Mouse (Mus musculus) adrenal gland, postnatal 10 days (tissue): ENCODE measurements around the gene Ccdc107. TPM values are rescaled to one million over a fixed set of nuclear protein-coding genes. Genes with fewer than 3 reads are reported as not detected.
A peak's percentile ranks its signal among the peaks of the same experiment; 100 is the strongest.

Experiments
- DNase-seq: peaks from one replicate; pipeline ENCODE4 v3.0.0; 2021; ENCODE audit warnings: mixed read lengths
- total RNA-seq, 2 experiments: library from RNA; stranded (reverse); gene quantifications; 2 replicates each; pipeline ENCODE4 v1.2.3; 2021

Ccdc107 gene
- total RNA-seq, 2 experiments from 2014 or later = 41.1 to 45.5 TPM

GRCm38 (mm10) chr4:43511675-43512454, 19.2 kb downstream of the Ccdc107 start:
- DNase-seq = no peak

GRCm38 (mm10) chr4:43512653-43513052, 20.0 kb downstream of the Ccdc107 start:
- no peak for DNase-seq

GRCm38 (mm10) chr4:43513300-43513699, 20.6 kb downstream of the Ccdc107 start:
- DNase-seq = no peak

GRCm38 (mm10) chr4:43513791-43514190, 21.1 kb downstream of the Ccdc107 start:
- no peak for DNase-seq

- no peak for DNase-seq
These were observed 23.3 kb downstream of the Ccdc107 start for GRCm38 (mm10) chr4:43515764-43516708.

DNA sequence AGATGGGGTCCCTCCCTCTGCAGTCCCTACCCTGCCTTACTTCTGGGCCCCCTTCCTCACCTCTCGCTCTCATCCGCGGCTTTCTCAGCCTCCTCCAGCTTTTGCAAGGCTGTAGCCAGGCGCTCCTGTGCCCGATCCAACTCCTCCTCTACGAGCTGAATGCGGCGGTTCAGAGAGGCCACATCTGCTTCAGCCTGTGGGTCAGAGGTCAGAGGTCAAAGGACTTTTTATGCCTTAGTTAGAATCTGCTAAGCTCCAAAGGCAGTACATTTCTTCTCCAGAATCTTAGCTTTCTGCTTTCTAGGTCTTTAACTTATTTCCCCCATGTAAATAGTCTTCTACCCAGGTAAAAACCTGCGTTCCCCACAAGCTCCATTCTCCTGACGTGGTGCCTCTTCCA, 26.9 kb downstream of the Ccdc107 start:
- no peak for DNase-seq

DNA sequence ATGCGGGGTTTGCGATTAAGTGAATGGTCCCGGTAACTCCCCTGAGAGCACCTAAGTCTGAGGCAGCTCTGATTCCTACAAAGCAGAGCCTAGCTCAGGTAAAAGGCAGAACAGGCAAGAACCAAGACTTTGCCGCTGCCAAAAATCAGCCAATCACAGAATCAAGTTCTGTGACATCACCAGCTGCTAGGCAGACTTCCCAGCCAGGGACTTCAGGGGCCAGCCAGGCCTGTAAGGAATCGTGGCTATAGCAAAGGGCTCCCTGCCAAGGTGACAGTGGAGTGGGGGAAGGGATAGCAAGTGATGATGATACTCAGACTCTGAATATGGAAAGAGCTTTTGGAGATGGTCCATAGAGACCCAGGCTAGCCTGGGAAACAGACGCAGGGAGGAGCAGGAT, 27.3 kb downstream of the Ccdc107 start:
- DNase-seq = peak; percentile 95

DNA sequence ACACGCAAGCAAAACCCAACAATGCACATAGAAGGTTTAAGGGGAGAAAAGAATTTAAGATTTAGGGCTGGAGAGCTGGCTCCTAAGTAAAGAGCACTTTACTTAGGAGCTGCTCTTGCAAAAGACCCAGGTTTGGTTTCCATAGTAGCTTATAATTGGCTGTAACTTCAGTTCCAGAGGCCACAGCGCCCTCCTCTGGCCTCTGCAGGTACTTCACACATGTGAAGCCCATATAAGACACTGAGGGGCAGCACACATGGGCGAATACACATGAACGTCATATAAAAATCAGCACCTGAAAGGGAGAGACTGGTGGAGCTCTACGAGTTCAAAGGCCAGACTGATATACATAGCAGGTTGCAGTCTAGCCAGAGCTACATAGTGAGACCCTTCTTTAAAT, 35.2 kb downstream of the Ccdc107 start:
- DNase-seq = no peak

DNA sequence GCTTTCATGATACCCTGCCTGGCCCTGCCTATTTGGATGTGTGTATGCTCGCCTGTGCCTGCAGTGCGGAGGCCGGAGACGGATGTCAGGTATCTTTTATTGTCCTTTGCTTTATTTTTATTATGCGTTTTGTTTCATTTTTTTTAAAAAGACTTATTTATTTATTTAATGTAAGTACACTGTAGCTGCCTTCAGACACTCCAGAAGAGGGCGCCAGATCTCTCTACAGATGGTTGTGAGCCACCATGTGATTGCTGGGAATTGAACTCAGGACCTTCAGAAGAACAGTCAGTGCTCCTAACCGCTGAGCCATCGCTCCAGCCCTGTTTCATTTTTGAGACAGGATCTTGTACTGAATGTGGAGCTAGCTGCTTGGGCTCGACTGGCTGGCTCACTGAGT, 35.8 kb downstream of the Ccdc107 start:
- DNase-seq = no peak

DNA sequence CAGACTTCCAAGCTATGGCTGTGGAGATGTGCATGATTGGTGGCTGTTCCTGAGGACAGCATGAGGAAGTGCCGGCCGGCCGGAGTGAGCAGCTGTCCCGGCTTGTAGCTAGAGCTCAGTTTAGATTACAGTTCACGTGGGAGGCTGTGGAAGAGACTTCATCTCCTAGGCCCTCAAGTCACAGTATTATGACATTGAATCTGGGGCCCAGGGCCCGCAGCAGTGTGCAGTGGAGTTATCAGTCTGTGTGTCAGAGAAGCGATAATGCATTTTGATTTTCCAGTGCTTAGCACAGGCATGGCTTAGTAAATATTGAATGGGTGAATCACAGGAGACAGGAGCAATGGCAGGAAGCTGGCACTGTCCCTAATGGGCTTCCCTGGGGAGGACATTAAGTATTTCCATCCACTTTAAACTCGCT, 37.4 kb downstream of the Ccdc107 start:
- peak; percentile 57 for DNase-seq

GRCm38 (mm10) chr4:43530581-43530980, 37.9 kb downstream of the Ccdc107 start:
- DNase-seq = peak; percentile 86

DNA sequence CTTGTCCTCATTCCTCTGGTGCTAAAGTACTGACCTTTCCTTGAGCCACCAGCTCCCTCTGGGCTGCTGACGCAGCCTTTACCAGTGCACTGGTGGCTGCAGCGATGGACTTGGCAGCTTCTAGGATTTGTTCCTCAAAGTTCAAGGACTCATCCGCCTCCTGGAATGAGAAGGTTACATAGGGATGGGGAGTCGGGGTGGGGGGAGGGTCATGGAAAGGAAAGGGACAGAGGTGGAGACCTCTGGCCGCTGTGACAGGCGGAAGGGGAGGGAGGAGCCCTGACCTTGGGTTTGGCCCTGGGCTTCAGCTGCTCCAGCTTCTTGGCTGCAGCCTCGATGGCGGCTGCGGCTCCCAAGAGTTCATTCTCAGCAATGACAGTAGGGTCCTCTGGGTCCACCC, 40.6 kb downstream of the Ccdc107 start:
- DNase-seq = peak; percentile 83

DNA sequence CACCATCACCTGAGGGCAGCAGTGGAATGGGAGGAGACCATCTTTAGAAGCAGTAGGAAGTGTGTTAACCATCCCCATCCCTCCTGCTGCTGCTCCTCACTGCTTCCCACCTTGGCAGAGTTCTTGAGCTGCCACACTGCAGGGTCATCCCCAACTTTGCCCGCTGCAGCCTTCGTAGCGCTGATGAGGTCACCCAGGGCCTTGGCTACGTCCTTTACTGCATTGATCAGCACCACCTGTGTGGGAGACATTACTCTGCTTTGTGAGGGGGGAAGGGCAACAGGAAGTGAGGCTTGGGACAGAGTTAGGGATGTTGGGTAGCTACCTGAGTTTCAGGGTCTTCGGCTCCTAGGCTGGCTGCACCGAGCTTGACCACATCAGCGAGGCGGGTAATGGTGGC, 42.9 kb downstream of the Ccdc107 start:
- no peak for DNase-seq

DNA sequence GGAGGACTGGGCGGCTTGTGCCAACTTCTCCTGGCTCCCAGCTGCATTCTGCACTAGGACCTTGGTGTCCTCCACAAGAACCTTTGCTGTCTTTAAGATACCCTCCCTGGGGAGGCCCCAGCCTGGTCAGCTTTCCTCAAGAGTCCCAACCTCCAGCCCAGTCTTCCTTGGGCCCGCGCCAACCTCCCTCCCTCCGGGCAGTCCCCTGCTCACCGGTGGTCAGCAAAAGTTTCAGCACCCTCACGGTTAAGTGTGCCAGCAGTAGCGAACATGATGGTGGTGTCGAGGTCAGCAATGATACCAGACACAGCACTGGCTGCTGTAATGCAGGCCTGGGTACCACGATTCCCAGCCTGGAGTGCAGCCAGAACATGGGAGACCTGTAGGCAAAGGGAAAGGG, 43.3 kb downstream of the Ccdc107 start:
- no peak for DNase-seq

DNA sequence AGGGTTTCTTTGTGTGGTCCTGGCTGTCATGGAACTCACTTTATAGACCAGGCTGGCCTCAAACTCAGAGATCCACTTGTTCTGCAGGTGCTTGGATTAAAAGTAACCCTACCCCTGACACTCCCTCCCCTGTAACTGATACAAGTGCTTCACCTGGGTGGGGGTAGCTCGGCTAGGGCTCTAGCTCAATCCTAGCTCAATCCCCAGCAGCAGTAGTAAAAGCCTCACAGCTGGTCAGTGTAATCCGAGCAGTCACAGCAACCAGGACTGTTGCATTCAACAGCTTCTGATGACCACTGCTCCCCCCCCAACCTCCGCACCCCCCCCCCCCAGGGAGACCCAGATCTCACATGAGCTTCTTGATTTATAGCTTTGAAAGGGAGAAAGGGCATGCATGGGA, 49.3 kb downstream of the Ccdc107 start:
- no peak for DNase-seq

Other genes with a start within 250 kb of the Ccdc107 start
- gene Atp8b5, start 225.7 kb upstream of the Ccdc107 start, total RNA-seq = under 1 TPM; 0.36 to 0.73 TPM
- 10 to 100 TPM; 29.9 to 32.1 TPM for gene Rusc2, start 110.9 kb upstream of the Ccdc107 start, total RNA-seq
- gene Fam166b, start 63.8 kb upstream of the Ccdc107 start, total RNA-seq = under 1 TPM; 0.27 to 0.97 TPM
- gene Tesk1, start 51.0 kb upstream of the Ccdc107 start, total RNA-seq = 10 to 100 TPM; 55.3 to 58.2 TPM
- gene Cd72, start 38.3 kb upstream of the Ccdc107 start, total RNA-seq = 1 to 10 TPM; 1.9 to 3.2 TPM
- gene Sit1, start 9.2 kb upstream of the Ccdc107 start, total RNA-seq = under 1 TPM; 0.51 to 0.64 TPM
- gene Arhgef39, start 6.8 kb downstream of the Ccdc107 start, total RNA-seq = 10 to 100 TPM in 1 of 2 experiments, 1 to 10 TPM in 1; 6.2 to 10.9 TPM
- gene Car9, start 14.1 kb downstream of the Ccdc107 start, total RNA-seq = under 1 TPM; 0.76 to 0.90 TPM
- gene Tpm2, start 30.9 kb downstream of the Ccdc107 start, total RNA-seq = 100 to 1,000 TPM; 203 to 822 TPM
- gene Creb3, start 69.4 kb downstream of the Ccdc107 start, total RNA-seq = 100 to 1,000 TPM in 1 of 2 experiments, 10 to 100 TPM in 1; 90.4 to 108 TPM
- 100 to 1,000 TPM; 171 to 192 TPM for gene Tln1, start 69.8 kb downstream of the Ccdc107 start, total RNA-seq
- gene Rgp1, start 85.8 kb downstream of the Ccdc107 start, total RNA-seq = 10 to 100 TPM; 41.7 to 54.1 TPM
- 10 to 100 TPM; 10.5 to 15.4 TPM for gene Gba2, start 86.0 kb downstream of the Ccdc107 start, total RNA-seq
- gene Msmp, start 91.6 kb downstream of the Ccdc107 start, total RNA-seq = 1 to 10 TPM; 1.8 to 1.9 TPM
- 10 to 100 TPM; 30.1 to 48.3 TPM for gene Npr2, start 139.0 kb downstream of the Ccdc107 start, total RNA-seq
- under 1 TPM; 0.57 to 0.79 TPM for gene Spag8, start 160.7 kb downstream of the Ccdc107 start, total RNA-seq
- 100 to 1,000 TPM; 106 to 111 TPM for gene Hint2, start 163.6 kb downstream of the Ccdc107 start, total RNA-seq
- 10 to 100 TPM in 1 of 2 experiments, 1 to 10 TPM in 1; 6.6 to 10.7 TPM for gene Tmem8b, start 176.1 kb downstream of the Ccdc107 start, total RNA-seq
- gene Fam221b, start 176.2 kb downstream of the Ccdc107 start, total RNA-seq = under 1 TPM; 0.15 to 0.36 TPM
- not detected for gene Olfr70, start 207.9 kb downstream of the Ccdc107 start, total RNA-seq
- not detected for gene Olfr71, start 217.4 kb downstream of the Ccdc107 start, total RNA-seq
- gene Hrct1, start 234.3 kb downstream of the Ccdc107 start, total RNA-seq = 1 to 10 TPM; 5.5 to 6.0 TPM
- 1 to 10 TPM; 4.1 to 4.3 TPM for gene Spaar, start 237.1 kb downstream of the Ccdc107 start, total RNA-seq